Mouse (Mus musculus): ENCODE results near the gene Xaf1. TPM values are rescaled to one million over a fixed set of nuclear protein-coding genes. Genes with fewer than 3 reads are reported as not detected.

Gene Xaf1
- total and polyA plus RNA-seq, 3 experiments = 1.0 to 1.8 TPM; not detected in 1

DNA sequence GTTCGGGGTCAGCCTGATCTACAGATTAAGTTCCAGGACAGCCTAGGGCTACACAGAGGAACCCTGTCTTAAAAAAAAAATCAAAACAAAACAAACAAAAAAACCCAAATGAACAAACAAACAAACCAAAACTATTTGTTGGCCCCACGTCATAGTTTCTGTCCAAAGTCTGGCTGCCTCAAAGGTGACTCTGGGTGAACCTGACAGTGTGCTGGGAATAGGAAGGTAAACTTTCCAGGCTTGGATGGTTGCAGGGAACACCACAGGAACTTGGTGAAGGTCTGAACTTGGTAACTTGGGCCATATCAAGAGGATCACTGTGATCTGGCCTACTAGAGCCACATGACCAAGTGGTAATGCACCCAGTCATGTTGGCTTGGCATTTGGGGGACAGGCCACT lies 45.0 kb upstream of the Xaf1 start:
- peaks cover 4 to 12% of the 10 kb centered on the region in 2 experiments for H3K27me3 ChIP-seq (ENCODE audit: control insufficient read depth in 1 of 2, insufficient read depth in 2 of 2, low read length in 2 of 2)
- H3K4me1 ChIP-seq (ENCODE audit: control insufficient read depth in 1 of 2, insufficient read depth in 2 of 2, low read length in 2 of 2) = no peaks in the 10 kb centered on the region
- no peaks in the 10 kb centered on the region for H3K36me3 ChIP-seq (ENCODE audit: control insufficient read depth in 1 of 2, insufficient read depth in 2 of 2, low read length in 2 of 2)
- no peak overlapping the region for H3K4me3 ChIP-seq (ENCODE audit: control insufficient read depth in 1 of 2, insufficient read depth in 1 of 2, low read depth in 2 of 2, low read length in 2 of 2)
- no peaks in the 10 kb centered on the region for H3K79me2 ChIP-seq (ENCODE audit: control insufficient read depth, insufficient read depth, low read length, poor library complexity)
- TF ChIP-seq CHD1 (IDR thresholded peaks at IDR 0.05; ENCODE audit: low read depth, low read length) (no peak), TBP (IDR thresholded peaks at IDR 0.05; ENCODE audit: low read depth, low read length) (no peak), ETS1 (IDR thresholded peaks at IDR 0.05; ENCODE audit: low read depth, low read length) (no peak), KAT2A (conservative IDR thresholded peaks at IDR 0.05; ENCODE audit: low read depth, low read length) (no peak), MYB (IDR thresholded peaks at IDR 0.05; ENCODE audit: low read depth, low read length) (no peak), ELF1 (IDR thresholded peaks at IDR 0.05; ENCODE audit: low read depth, low read length) (no peak)
- H3K27ac ChIP-seq (ENCODE audit: control insufficient read depth, low read depth, low read length) = no peak overlapping the region
- H3K9me3 ChIP-seq (replicated peaks; ENCODE audit: insufficient read depth, low read length) = no peaks in the 10 kb centered on the region
- H3K9ac ChIP-seq (ENCODE audit: control insufficient read depth, low read depth, low read length, poor library complexity, severe bottlenecking) = no peak overlapping the region
- no peak for DNase-seq (ENCODE audit: low read depth, low spot score)

- TF ChIP-seq MAFK (IDR thresholded peaks at IDR 0.05; ENCODE audit: borderline replicate concordance, low read depth, low read length) (no peak), ZMIZ1 (IDR thresholded peaks at IDR 0.05; ENCODE audit: low read depth, low read length) (no peak), USF1 (IDR thresholded peaks at IDR 0.05; ENCODE audit: low read depth, low read length) (no peak), POLR2A (IDR thresholded peaks at IDR 0.05; ENCODE audit: control insufficient read depth in 1 of 2, insufficient read depth in 1 of 2, low read depth in 1 of 2, low read length in 2 of 2, poor library complexity in 1 of 2) (no peak), E2F4 (IDR thresholded peaks at IDR 0.05; ENCODE audit: borderline replicate concordance, low read depth, low read length) (no peak), TAL1 (IDR thresholded peaks at IDR 0.05; ENCODE audit: low read length) (no peak), NRF1 (IDR thresholded peaks at IDR 0.05; ENCODE audit: insufficient read depth, low read depth, low read length, poor library complexity, severe bottlenecking) (no peak), MYB (IDR thresholded peaks at IDR 0.05; ENCODE audit: low read depth, low read length) (no peak), CTCF (IDR thresholded peaks at IDR 0.05 in 2 of 3, conservative IDR thresholded peaks at IDR 0.05 in 1 of 3; ENCODE audit: control insufficient read depth in 1 of 3, insufficient read depth in 1 of 3, low read depth in 2 of 3, low read length in 3 of 3, poor library complexity in 1 of 3, severe bottlenecking in 1 of 3) (no peak), GABPA (IDR thresholded peaks at IDR 0.05; ENCODE audit: low read depth, low read length) (no peak), BHLHE40 (IDR thresholded peaks at IDR 0.05; ENCODE audit: borderline replicate concordance, low read depth, low read length) (no peak), JUND (IDR thresholded peaks at IDR 0.05; ENCODE audit: low read depth, low read length) (no peak), HCFC1 (IDR thresholded peaks at IDR 0.05; ENCODE audit: low read depth, low read length) (no peak), RAD21 (IDR thresholded peaks at IDR 0.05; ENCODE audit: low read depth, low read length) (no peak)
- H3K27me3 ChIP-seq (ENCODE audit: control insufficient read depth in 1 of 2, insufficient read depth in 2 of 2, low read length in 2 of 2) = peaks cover 0 to 5% of the 10 kb centered on the region in 2 experiments; a peak in 2 of 4 replicates
- H3K9me3 ChIP-seq (replicated peaks; ENCODE audit: insufficient read depth, low read length) = no peaks in the 10 kb centered on the region
- H3K79me2 ChIP-seq (ENCODE audit: control insufficient read depth, insufficient read depth, low read length, poor library complexity) = no peaks in the 10 kb centered on the region
- no peaks in the 10 kb centered on the region for H3K36me3 ChIP-seq (ENCODE audit: control insufficient read depth in 1 of 2, insufficient read depth in 2 of 2, low read length in 2 of 2)
- DNase-seq (ENCODE audit: low read depth, low spot score) = no peak
- H3K27ac ChIP-seq (ENCODE audit: control insufficient read depth, low read depth, low read length) = no peak overlapping the region
- no peak overlapping the region for H3K4me3 ChIP-seq (ENCODE audit: control insufficient read depth in 1 of 2, insufficient read depth in 1 of 2, low read depth in 2 of 2, low read length in 2 of 2)
- no peak overlapping the region for H3K9ac ChIP-seq (ENCODE audit: control insufficient read depth, low read depth, low read length, poor library complexity, severe bottlenecking)
- H3K4me1 ChIP-seq (ENCODE audit: control insufficient read depth in 1 of 2, insufficient read depth in 2 of 2, low read length in 2 of 2) = no peaks in the 10 kb centered on the region
These were observed 35.9 kb upstream of the Xaf1 start for GRCm38 (mm10) chr11:72265483-72265882.

All from MEL (cell line).